Mouse (Mus musculus) thymus, postnatal 0 days (tissue): Measurements from ENCODE around the gene Enpep. TPM values are rescaled to one million over a fixed set of nuclear protein-coding genes. Genes with fewer than 3 reads are reported as not detected.

Experiments
- DNase-seq: peaks from one replicate; pipeline ENCODE4 v3.0.0-alpha.2; 2015; ENCODE audit warnings: low spot score
- polyA plus RNA-seq: library from polyadenylated mRNA; unstranded; fragments of >200 nt; fragmentation: Nextera tagmentation; extraction: Ambion mirVana; gene quantifications from 2 replicates; pipeline ENCODE4 v1.2.1, GENCODE M21; 2015

The Enpep gene
- polyA plus RNA-seq, 1 experiment from 2014 or later, result 9.3 TPM

GRCm38 (mm10) chr3:129254246-129254645 lies 78.3 kb downstream of the Enpep start:
- DNase-seq, result no peak

GRCm38 (mm10) chr3:129250997-129251396 lies 81.5 kb downstream of the Enpep start:
- no peak for DNase-seq

GRCm38 (mm10) chr3:129238664-129239258 lies 93.8 kb downstream of the Enpep start:
- no peak for DNase-seq

GRCm38 (mm10) chr3:129238010-129238409 lies 94.5 kb downstream of the Enpep start:
- no peak for DNase-seq

GRCm38 (mm10) chr3:129227331-129227730 lies 105.2 kb downstream of the Enpep start:
- no peak for DNase-seq

- no peak for DNase-seq
Measured at GRCm38 (mm10) chr3:129226681-129227080, 105.8 kb downstream of the Enpep start.

GRCm38 (mm10) chr3:129225577-129226289 lies 106.8 kb downstream of the Enpep start:
- no peak for DNase-seq

GRCm38 (mm10) chr3:129224806-129225576 lies 107.5 kb downstream of the Enpep start:
- DNase-seq, result no peak

- DNase-seq, result no peak
Measured at GRCm38 (mm10) chr3:129223964-129224805, 108.3 kb downstream of the Enpep start.

GRCm38 (mm10) chr3:129223401-129223800 lies 109.1 kb downstream of the Enpep start:
- DNase-seq, result no peak

- DNase-seq, result no peak
Measured at GRCm38 (mm10) chr3:129222448-129223290, 109.9 kb downstream of the Enpep start.

GRCm38 (mm10) chr3:129221380-129222260 lies 110.9 kb downstream of the Enpep start:
- no peak for DNase-seq

GRCm38 (mm10) chr3:129220681-129221379 lies 111.7 kb downstream of the Enpep start:
- no peak for DNase-seq

GRCm38 (mm10) chr3:129220086-129220670 lies 112.3 kb downstream of the Enpep start:
- DNase-seq, result no peak
